Mouse (Mus musculus) bone marrow, adult 2 months (tissue): Measurements from ENCODE around the gene Ccdc71.
A peak's percentile ranks its signal among the peaks of the same experiment; 100 is the strongest.

Source experiments
- CTCF ChIP-seq: fragments of 200-500 bp; IDR thresholded peaks from 2 replicates; pipeline ENCODE4 v1.5.1; 2011; ENCODE audit warnings: low read length, control low read depth; ENCODE audit not compliant: control insufficient read depth, insufficient read depth
- POLR2A ChIP-seq: fragments of 200-500 bp; IDR thresholded peaks from 2 replicates; pipeline ENCODE4 v1.6.1; 2011; ENCODE audit warnings: low read depth, mild to moderate bottlenecking, control low read depth, low read length, borderline replicate concordance; ENCODE audit not compliant: control insufficient read depth

DNA sequence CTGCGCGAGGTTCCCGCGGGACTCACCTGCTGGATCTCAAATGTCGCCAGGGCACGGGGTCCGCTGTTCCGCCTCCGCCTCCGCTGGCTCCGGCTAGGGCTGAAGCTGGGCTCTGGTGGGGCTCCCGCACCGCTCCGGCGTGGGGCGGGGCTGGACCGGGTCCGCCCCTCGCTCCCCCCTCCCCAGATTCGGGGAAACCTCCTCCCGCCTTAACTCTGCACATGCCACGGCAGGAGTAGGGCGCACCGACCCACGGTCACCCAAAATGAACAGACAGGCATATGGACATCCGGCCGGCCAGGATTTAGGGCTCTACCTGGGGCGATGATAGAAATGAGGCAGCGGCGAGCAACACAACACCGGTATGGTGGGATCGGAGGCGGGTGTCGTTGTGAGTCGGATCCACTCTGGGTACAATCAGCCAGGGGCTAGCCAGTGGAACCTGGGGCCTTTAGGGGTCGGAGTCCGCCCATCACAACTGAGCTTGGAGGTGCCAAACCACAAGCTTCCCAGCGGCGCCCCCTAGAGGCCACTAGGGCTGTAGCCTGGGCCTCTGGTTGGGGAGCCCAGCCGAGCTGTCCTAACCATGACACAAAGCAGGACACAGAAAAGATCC is 7.9 kb upstream of the Ccdc71 start:
- TF ChIP-seq CTCF = peak; percentile 74
- TF ChIP-seq POLR2A = no peak
